Mouse (Mus musculus): ENCODE results near the gene Mfap1a.
"Not testable (repeated sequence)": the region's sequence is repeated elsewhere in the genome, so short reads cannot be mapped to it uniquely, and the experiment has no call there.

DNA sequence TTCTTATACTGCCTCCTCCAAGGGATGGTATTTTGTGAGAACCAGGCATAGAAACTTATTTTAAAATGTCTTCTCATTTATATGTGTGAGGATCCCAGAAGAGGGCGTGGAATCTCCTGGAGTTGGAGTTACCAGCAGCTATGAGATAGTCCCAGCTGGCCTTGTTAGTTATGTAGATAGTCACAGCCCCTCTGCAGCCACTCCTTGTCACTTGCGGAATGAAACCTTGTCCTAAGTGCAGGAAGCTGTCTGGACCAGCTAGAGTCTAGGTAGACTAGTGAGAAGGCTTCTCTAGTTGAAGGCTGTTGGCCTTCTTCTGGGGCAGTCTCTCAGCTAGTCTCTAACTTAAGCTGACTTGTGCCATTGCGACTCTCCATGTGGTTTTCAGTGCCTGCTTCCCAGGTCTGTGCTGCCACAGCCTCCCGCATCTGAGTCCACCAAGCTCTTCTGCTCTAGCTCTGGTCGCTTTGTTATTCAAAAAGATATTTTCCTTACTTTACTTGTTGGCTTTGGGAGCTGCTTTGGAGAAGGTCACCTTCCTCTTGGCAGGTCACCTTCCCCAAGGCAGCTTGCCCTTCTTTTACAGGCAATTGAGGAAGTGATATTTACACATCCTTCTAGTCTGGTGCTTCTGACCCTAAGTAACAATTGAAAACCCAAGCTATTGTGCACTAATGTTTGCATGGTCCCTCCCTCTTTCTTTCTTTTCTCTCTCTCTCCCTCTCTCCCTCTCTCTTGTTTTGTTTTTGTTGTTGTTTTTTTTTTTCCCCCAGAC, 6.7 kb upstream of the Mfap1a start:
- TF ChIP-seq CTCF (IDR thresholded peaks at IDR 0.05; ENCODE audit: insufficient read depth, low read length); POLR2A (IDR thresholded peaks at IDR 0.05; ENCODE audit: borderline replicate concordance, extremely low read depth, low read depth, low read length): not testable (repeated sequence)
